20 mouse cellular contexts compared by ENCODE assay signal in genomic region chr4:150242745-150243144, GRCm38 (mm10). TPM values are rescaled to one million over a fixed set of nuclear protein-coding genes. Genes with fewer than 3 reads are reported as not detected.
DNase-seq lines count a peak whose midpoint lies in the region; ATAC-seq lines count a peak whose summit lies in the region.
"Had no signal": no experiment of that assay in that cellular context is flagged by ENCODE, and none has a peak within 500 bp of the region (broad histone marks: within the 10 kb centered on the region; RNA-seq: fewer than 3 reads in every experiment).

No protein-coding gene starts in this region.

- no peak overlapping the region for H3K4me3 ChIP-seq in hindbrain, embryonic 13.5 days
- no peak overlapping the region for H3K4me3 ChIP-seq in hindbrain, embryonic 11.5 days (ENCODE audit: low read depth, low read length)
- no peak overlapping the region for H3K4me3 ChIP-seq in forebrain, embryonic 14.5 days (ENCODE audit: low read depth, low read length)
- H3K4me3 ChIP-seq: embryonic facial prominence, embryonic 15.5 days; hindbrain, embryonic 10.5 days had no signal

- WGBS in hindbrain, embryonic 13.5 days: 84% methylated on average over 5 of the region's 5 CpGs
- WGBS in hindbrain, embryonic 11.5 days: 84% methylated on average over 5 of the region's 5 CpGs
- WGBS in forebrain, embryonic 14.5 days: 76% methylated on average over 5 of the region's 5 CpGs

- peaks cover 53% of the 10 kb centered on the region for H3K4me1 ChIP-seq in hindbrain, embryonic 13.5 days (replicated peaks)
- H3K4me1 ChIP-seq in hindbrain, embryonic 11.5 days (replicated peaks; ENCODE audit: control insufficient read depth, insufficient read depth, low read length): peaks cover 4% of the 10 kb centered on the region; the same call in 1 of the 2 replicates
- peaks cover 16% of the 10 kb centered on the region for H3K4me1 ChIP-seq in forebrain, embryonic 14.5 days (ENCODE audit: control insufficient read depth, insufficient read depth, low read length)

- no peak overlapping the region for H3K27ac ChIP-seq in hindbrain, embryonic 13.5 days
- H3K27ac ChIP-seq in hindbrain, embryonic 11.5 days (ENCODE audit: low read depth, low read length): no peak overlapping the region
- H3K27ac ChIP-seq in forebrain, embryonic 14.5 days (ENCODE audit: low read depth, low read length): no peak overlapping the region
- H3K27ac ChIP-seq: embryonic facial prominence, embryonic 15.5 days; hindbrain, embryonic 10.5 days had no signal

- no peaks in the 10 kb centered on the region for H3K27me3 ChIP-seq in hindbrain, embryonic 13.5 days
- H3K27me3 ChIP-seq in hindbrain, embryonic 11.5 days (ENCODE audit: control insufficient read depth, insufficient read depth, low read length): no peaks in the 10 kb centered on the region
- H3K27me3 ChIP-seq in forebrain, embryonic 14.5 days (replicated peaks; ENCODE audit: control insufficient read depth, insufficient read depth, low read length): no peaks in the 10 kb centered on the region
- H3K27me3 ChIP-seq: embryonic facial prominence, embryonic 15.5 days had no signal

- H3K9me3 ChIP-seq in hindbrain, embryonic 13.5 days: no peaks in the 10 kb centered on the region
- H3K9me3 ChIP-seq in hindbrain, embryonic 11.5 days (ENCODE audit: control insufficient read depth, low read length): no peaks in the 10 kb centered on the region
- H3K9me3 ChIP-seq in forebrain, embryonic 14.5 days (replicated peaks; ENCODE audit: control insufficient read depth, low read length): no peaks in the 10 kb centered on the region
- H3K9me3 ChIP-seq: embryonic facial prominence, embryonic 15.5 days; hindbrain, embryonic 10.5 days had no signal

- 0 out of 2 replicates have a peak overlapping the region, but pooled peaks have one; percentile 29 for H3K9ac ChIP-seq in hindbrain, embryonic 13.5 days
- H3K9ac ChIP-seq in hindbrain, embryonic 11.5 days (ENCODE audit: low read depth, low read length): no peak overlapping the region
- H3K9ac ChIP-seq in forebrain, embryonic 14.5 days (ENCODE audit: low read length): no peak overlapping the region
- H3K9ac ChIP-seq: embryonic facial prominence, embryonic 15.5 days had no signal

- no peak for ATAC-seq in CD4-positive, CD25-positive, alpha-beta regulatory T cell, adult 4 months
- ATAC-seq in hindbrain, embryonic 13.5 days (ENCODE audit: low FRiP score): no peak
- no peak for ATAC-seq in hindbrain, embryonic 11.5 days (ENCODE audit: low FRiP score)
- ATAC-seq in monocyte, adult 5-6 weeks (replicated peaks; ENCODE audit: insufficient number of reproducible peaks, low FRiP score, low TSS enrichment, poor library complexity, severe bottlenecking): peak; percentile 23; the same call in 1 of the 2 replicates
- ATAC-seq in forebrain, embryonic 14.5 days: no peak
- ATAC-seq: forebrain, embryonic 16.5 days; intestine, embryonic 16.5 days had no signal

- no peak overlapping the region for H3K4me2 ChIP-seq in hindbrain, embryonic 13.5 days
- H3K4me2 ChIP-seq in hindbrain, embryonic 11.5 days (replicated peaks; ENCODE audit: low read depth, low read length): no peak overlapping the region
- no peak overlapping the region for H3K4me2 ChIP-seq in forebrain, embryonic 14.5 days (ENCODE audit: low read length)
- H3K4me2 ChIP-seq: embryonic facial prominence, embryonic 15.5 days had no signal

- H3K36me3 ChIP-seq in hindbrain, embryonic 13.5 days: peaks cover 72% of the 10 kb centered on the region
- peaks cover 20% of the 10 kb centered on the region for H3K36me3 ChIP-seq in hindbrain, embryonic 11.5 days (ENCODE audit: control insufficient read depth, insufficient read depth, low read length)
- peaks cover 75% of the 10 kb centered on the region for H3K36me3 ChIP-seq in forebrain, embryonic 14.5 days (ENCODE audit: control insufficient read depth, insufficient read depth, low read length)

- peak; percentile 23 for DNase-seq in CD4-positive, CD25-positive, alpha-beta regulatory T cell, adult 2 months (ENCODE audit: low read depth, low spot score)
- no peak for DNase-seq in hindbrain, embryonic 11.5 days (ENCODE audit: low spot score)
- peak; percentile 37 for DNase-seq in Muller cell, postnatal 12 days (ENCODE audit: inconsistent ontology term)
- no peak for DNase-seq in thymus, postnatal 10 days (ENCODE audit: low spot score in 2 of 2)
- DNase-seq in forebrain, embryonic 14.5 days (ENCODE audit: low spot score): no peak
- DNase-seq: adrenal gland, postnatal 36 days; cerebellum, adult 11 months; kidney, postnatal 4 days; lung, adult 2 months; thymus, adult 2 months had no signal

RNA-seq across cellular contexts. Expression of gene Eno1, which starts 6.2 kb away (rescaled TPM):
- 1,000 to 10,000 TPM in 1 of 2 experiments, 100 to 1,000 TPM in 1; 733 to 1,178 TPM for polyA plus RNA-seq in CD4-positive, CD25-positive, alpha-beta regulatory T cell, adult 4 months (2017; shearing (Covaris generic))
- polyA plus RNA-seq in hindbrain, embryonic 13.5 days (2015; fragmentation: Nextera tagmentation; extraction: Ambion mirVana): 1,025 and 1,119 TPM in 2 replicates
- polyA plus RNA-seq in hindbrain, embryonic 11.5 days (2014; fragmentation: Nextera tagmentation; extraction: Ambion mirVana): 1,515 and 1,668 TPM in 2 replicates
- 240 to 351 TPM (median 288 TPM) in 3 replicates for total RNA-seq in monocyte, adult 5-6 weeks (2017)
- 958 and 988 TPM in 2 replicates for polyA plus RNA-seq in forebrain, embryonic 14.5 days (2014; fragmentation: Nextera tagmentation; extraction: Ambion mirVana)

RNA-seq across cellular contexts. Expression of gene Rere, which starts 38.7 kb away (rescaled TPM):
- polyA plus RNA-seq in CD4-positive, CD25-positive, alpha-beta regulatory T cell, adult 4 months (2017; shearing (Covaris generic)): 10 to 100 TPM; 24.7 to 28.4 TPM
- 36.2 and 39.0 TPM in 2 replicates for polyA plus RNA-seq in hindbrain, embryonic 13.5 days (2015; fragmentation: Nextera tagmentation; extraction: Ambion mirVana)
- polyA plus RNA-seq in hindbrain, embryonic 11.5 days (2014; fragmentation: Nextera tagmentation; extraction: Ambion mirVana): 40.5 and 50.0 TPM in 2 replicates
- total RNA-seq in monocyte, adult 5-6 weeks (2017): 11.1 to 34.3 TPM (median 14.5 TPM) in 3 replicates
- polyA plus RNA-seq in forebrain, embryonic 14.5 days (2014; fragmentation: Nextera tagmentation; extraction: Ambion mirVana): 21.2 and 25.1 TPM in 2 replicates

RNA-seq across cellular contexts. Expression of gene Car6, which starts 41.6 kb away (rescaled TPM):
- polyA plus RNA-seq in CD4-positive, CD25-positive, alpha-beta regulatory T cell, adult 4 months (2017; shearing (Covaris generic)): not detected
- not detected in 2 replicates for polyA plus RNA-seq in hindbrain, embryonic 13.5 days (2015; fragmentation: Nextera tagmentation; extraction: Ambion mirVana)
- 0.21 TPM in 1 of 2 replicates, not detected in the other for polyA plus RNA-seq in hindbrain, embryonic 11.5 days (2014; fragmentation: Nextera tagmentation; extraction: Ambion mirVana)
- total RNA-seq in monocyte, adult 5-6 weeks (2017): not detected in 3 replicates
- polyA plus RNA-seq in forebrain, embryonic 14.5 days (2014; fragmentation: Nextera tagmentation; extraction: Ambion mirVana): not detected in 2 replicates
- total RNA-seq: gastrocnemius, adult 8-10 months; left cerebral cortex, adult 18-20 months; megakaryocyte-erythroid progenitor cell, adult 5-6 weeks had no signal
- polyA plus RNA-seq: forebrain, embryonic 16.5 days; intestine, embryonic 16.5 days had no signal

Comparison
In these comparisons a context has a peak if more than half of its experiments do, and no peak if none do; other contexts are left out.
1. DNase-seq: peak in CD4-positive, CD25-positive, alpha-beta regulatory T cell, adult 2 months (single experiment) and Muller cell, postnatal 12 days (single experiment); none in hindbrain, embryonic 11.5 days (single experiment), thymus, postnatal 10 days (0 of 2) and forebrain, embryonic 14.5 days (single experiment).